Comparison of ENCODE assay signal across 8 mouse cellular contexts in the genomic region with DNA sequence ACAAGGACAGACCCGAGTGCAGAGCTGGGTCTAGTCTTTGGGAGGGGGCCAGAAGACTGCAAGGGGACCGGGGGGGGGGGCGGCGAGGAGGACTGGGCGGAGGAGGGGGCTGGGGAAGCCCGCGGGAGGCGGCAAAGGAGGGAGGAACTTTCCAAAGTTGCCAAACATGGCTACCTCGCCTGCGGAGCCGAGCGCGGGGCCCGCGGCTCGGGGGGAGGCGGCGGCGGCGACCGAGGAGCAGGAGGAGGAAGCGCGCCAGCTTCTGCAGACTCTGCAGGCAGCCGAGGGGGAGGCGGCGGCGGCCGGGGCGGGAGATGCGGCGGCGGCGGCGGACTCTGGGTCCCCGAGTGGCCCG. TPM values are rescaled to one million over a fixed set of nuclear protein-coding genes. Genes with fewer than 3 reads are reported as not detected.
DNase-seq lines count a peak whose midpoint lies in the region; ATAC-seq and TF ChIP-seq lines count a peak whose summit lies in the region.

A gene (plus strand): TSS at position 124 of the 355 bp plus-strand sequence.

- H3K4me2 ChIP-seq in heart, embryonic 12.5 days, result peak within 1 kb of the TSS; percentile 88
- H3K4me2 ChIP-seq in embryonic facial prominence, embryonic 13.5 days, result peak within 1 kb of the TSS; percentile 91
- H3K4me2 ChIP-seq in intestine, embryonic 15.5 days (replicated peaks), result peak within 1 kb of the TSS; percentile 93
- peak within 1 kb of the TSS; percentile 89 for H3K4me2 ChIP-seq in stomach, embryonic 16.5 days (ENCODE audit: low read depth, low read length)

- peak within 1 kb of the TSS; percentile 99 for H3K27ac ChIP-seq in heart, embryonic 12.5 days (ENCODE audit: poor library complexity, severe bottlenecking)
- peak within 1 kb of the TSS; percentile 63; the same call in 1 of the 2 replicates for H3K27ac ChIP-seq in ES-Bruce4 (ENCODE audit: insufficient read depth, low read length)
- H3K27ac ChIP-seq in embryonic facial prominence, embryonic 13.5 days, result peak within 1 kb of the TSS; percentile 99
- H3K27ac ChIP-seq in intestine, embryonic 15.5 days, result peak within 1 kb of the TSS; percentile 97
- H3K27ac ChIP-seq in stomach, embryonic 16.5 days (ENCODE audit: low read length), result peak within 1 kb of the TSS; percentile 94

- ATAC-seq in heart, embryonic 12.5 days (ENCODE audit: insufficient number of reproducible peaks, low FRiP score), result no peak; the same call in 1 of the 2 replicates
- no peak for ATAC-seq in embryonic facial prominence, embryonic 13.5 days (ENCODE audit: insufficient number of reproducible peaks, insufficient read depth, low FRiP score, low TSS enrichment, low read depth)
- peak; percentile 11 for ATAC-seq in intestine, embryonic 15.5 days
- peak; percentile 1; the same call in 1 of the 2 replicates for ATAC-seq in stomach, embryonic 16.5 days (ENCODE audit: insufficient read depth, low FRiP score)

- WGBS in heart, embryonic 12.5 days, result 0% methylated on average over 33 of the region's 36 CpGs
- WGBS in embryonic facial prominence, embryonic 13.5 days, result 0% methylated on average over 26 of the region's 36 CpGs
- 3% methylated on average over 23 of the region's 36 CpGs for WGBS in intestine, embryonic 15.5 days
- 0% methylated on average over 16 of the region's 36 CpGs for WGBS in stomach, embryonic 16.5 days

- TF ChIP-seq CTCF in ES-Bruce4 (IDR thresholded peaks at IDR 0.05; ENCODE audit: low read depth, low read length), result no peak

- peak within 1 kb of the TSS; percentile 97 for H3K9ac ChIP-seq in heart, embryonic 12.5 days
- H3K9ac ChIP-seq in ES-Bruce4 (ENCODE audit: low read depth, poor library complexity, severe bottlenecking), result peak within 1 kb of the TSS; percentile 93
- H3K9ac ChIP-seq in embryonic facial prominence, embryonic 13.5 days, result peak within 1 kb of the TSS; percentile 98
- peak within 1 kb of the TSS; percentile 84 for H3K9ac ChIP-seq in intestine, embryonic 15.5 days
- H3K9ac ChIP-seq in stomach, embryonic 16.5 days (ENCODE audit: low read length), result peak within 1 kb of the TSS; percentile 90

- peak within 1 kb of the TSS; percentile 79 for H3K4me3 ChIP-seq in heart, embryonic 12.5 days
- peak within 1 kb of the TSS; percentile 77 for H3K4me3 ChIP-seq in ES-Bruce4 (ENCODE audit: low read depth, low read length)
- peak within 1 kb of the TSS; percentile 85 for H3K4me3 ChIP-seq in embryonic facial prominence, embryonic 13.5 days
- peak within 1 kb of the TSS; percentile 77 for H3K4me3 ChIP-seq in intestine, embryonic 15.5 days (replicated peaks)
- peak within 1 kb of the TSS; percentile 76 for H3K4me3 ChIP-seq in stomach, embryonic 16.5 days (replicated peaks; ENCODE audit: low read length)

- H3K4me1 ChIP-seq in heart, embryonic 12.5 days (replicated peaks), result peaks cover 47% of the 10 kb centered on the region
- H3K4me1 ChIP-seq in ES-Bruce4 (ENCODE audit: control insufficient read depth, insufficient read depth, low read length), result no peaks in the 10 kb centered on the region
- H3K4me1 ChIP-seq in embryonic facial prominence, embryonic 13.5 days, result peaks cover 51% of the 10 kb centered on the region
- peaks cover 39% of the 10 kb centered on the region for H3K4me1 ChIP-seq in intestine, embryonic 15.5 days (replicated peaks)
- H3K4me1 ChIP-seq in stomach, embryonic 16.5 days (ENCODE audit: control insufficient read depth, insufficient read depth, low read length), result peaks cover 35% of the 10 kb centered on the region

- H3K27me3 ChIP-seq in heart, embryonic 12.5 days (replicated peaks), result no peaks in the 10 kb centered on the region; the same call in 1 of the 2 replicates
- no peaks in the 10 kb centered on the region for H3K27me3 ChIP-seq in ES-Bruce4 (ENCODE audit: control insufficient read depth, insufficient read depth, low read length, poor library complexity, severe bottlenecking)
- H3K27me3 ChIP-seq in embryonic facial prominence, embryonic 13.5 days, result peaks cover 7% of the 10 kb centered on the region
- H3K27me3 ChIP-seq in intestine, embryonic 15.5 days (replicated peaks), result no peaks in the 10 kb centered on the region; the same call in 1 of the 2 replicates
- no peaks in the 10 kb centered on the region for H3K27me3 ChIP-seq in stomach, embryonic 16.5 days (ENCODE audit: control insufficient read depth, insufficient read depth, low read length)

- no peak for TF ChIP-seq EP300 in ES-Bruce4 (IDR thresholded peaks at IDR 0.05; ENCODE audit: insufficient read depth, low read depth, low read length)

- no peak for DNase-seq in heart, adult 18-20 months
- DNase-seq in lung, postnatal 10 days, result peak; percentile 73
- no peak for DNase-seq in cerebellum, adult 11-12 months

- no peaks in the 10 kb centered on the region for H3K9me3 ChIP-seq in heart, embryonic 12.5 days (replicated peaks)
- H3K9me3 ChIP-seq in ES-Bruce4 (replicated peaks; ENCODE audit: control insufficient read depth, insufficient read depth, low read length, poor library complexity, severe bottlenecking), result no peaks in the 10 kb centered on the region
- H3K9me3 ChIP-seq in embryonic facial prominence, embryonic 13.5 days, result no peaks in the 10 kb centered on the region
- no peaks in the 10 kb centered on the region for H3K9me3 ChIP-seq in intestine, embryonic 15.5 days
- no peaks in the 10 kb centered on the region for H3K9me3 ChIP-seq in stomach, embryonic 16.5 days (replicated peaks; ENCODE audit: control insufficient read depth, low read length)

- peaks cover 42% of the 10 kb centered on the region for H3K36me3 ChIP-seq in heart, embryonic 12.5 days
- H3K36me3 ChIP-seq in ES-Bruce4 (ENCODE audit: control insufficient read depth, insufficient read depth, low read length, poor library complexity, severe bottlenecking), result no peaks in the 10 kb centered on the region
- peaks cover 25% of the 10 kb centered on the region for H3K36me3 ChIP-seq in embryonic facial prominence, embryonic 13.5 days
- 0 out of 2 replicates have a peak, but pooled peaks cover 4% of the 10 kb centered on the region for H3K36me3 ChIP-seq in intestine, embryonic 15.5 days
- H3K36me3 ChIP-seq in stomach, embryonic 16.5 days (ENCODE audit: control insufficient read depth, insufficient read depth, low read length), result no peaks in the 10 kb centered on the region

- TF ChIP-seq POLR2A in ES-Bruce4 (IDR thresholded peaks at IDR 0.05; ENCODE audit: insufficient read depth, low read length), result no peak

RNA-seq across cellular contexts. Expression of the gene that starts here (rescaled TPM):
- polyA plus RNA-seq in heart, embryonic 12.5 days (2016; fragmentation: Nextera tagmentation; extraction: Ambion mirVana), result 7.1 and 7.2 TPM in 2 replicates
- 1 to 10 TPM; 5.6 to 6.8 TPM for total RNA-seq in heart, adult 18-20 months (2021)
- polyA plus RNA-seq in ES-Bruce4 (2011; ENCODE audit: insufficient read depth, insufficient read length, low read depth, missing spikeins), result 2.7 and 3.8 TPM in 2 replicates
- 14.7 and 15.3 TPM in 2 replicates for polyA plus RNA-seq in embryonic facial prominence, embryonic 13.5 days (2015; fragmentation: Nextera tagmentation; extraction: Ambion mirVana)
- 8.7 and 8.8 TPM in 2 replicates for polyA plus RNA-seq in intestine, embryonic 15.5 days (2015; fragmentation: Nextera tagmentation; extraction: Ambion mirVana)
- 8.8 and 10.4 TPM in 2 replicates for polyA plus RNA-seq in stomach, embryonic 16.5 days (2015; fragmentation: Nextera tagmentation; extraction: Ambion mirVana)

Comparison
In these comparisons a context has a peak if more than half of its experiments do, and no peak if none do; other contexts are left out.
1. ATAC-seq: peak in intestine, embryonic 15.5 days (single experiment) and stomach, embryonic 16.5 days (single experiment); none in heart, embryonic 12.5 days (single experiment) and embryonic facial prominence, embryonic 13.5 days (single experiment).
2. Peak in every context shown above with its lines, with median percentiles within 50 percentile points of each other: H3K27ac ChIP-seq, H3K4me2 ChIP-seq, H3K4me3 ChIP-seq and H3K9ac ChIP-seq.